Mouse (Mus musculus): ENCODE data around the gene Etl4.

The Etl4 gene

DNA sequence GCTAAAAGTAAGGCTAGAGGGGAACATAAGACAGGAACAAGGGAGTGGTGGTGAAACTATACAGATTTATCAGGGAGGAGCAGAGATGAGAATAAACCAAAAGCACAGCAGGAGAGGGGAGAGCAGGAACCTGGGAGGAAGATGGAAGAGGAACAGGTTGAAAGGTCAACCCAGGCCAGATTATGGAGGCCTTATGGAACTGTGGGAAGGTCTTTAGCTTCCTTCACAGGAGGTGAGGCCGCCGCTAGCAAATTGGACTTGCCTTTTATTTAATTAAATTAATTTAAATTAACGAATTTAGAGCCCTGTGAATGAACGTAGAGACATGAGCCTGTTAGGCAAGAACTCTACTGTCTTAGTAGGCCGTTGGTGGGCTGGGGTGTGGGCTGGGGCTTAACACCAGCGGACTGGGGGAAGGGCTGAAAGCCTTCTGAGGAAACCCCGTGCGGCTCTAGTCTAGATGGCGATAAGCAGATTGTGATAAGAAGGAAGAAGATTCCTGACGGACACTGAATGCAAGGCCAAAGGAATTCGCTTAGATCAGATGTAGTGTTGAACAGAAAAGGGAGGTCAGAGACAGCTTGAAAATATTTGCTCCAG lies 612.2 kb downstream of the Etl4 start:
- no peak for DNase-seq

GRCm38 (mm10) chr2:20523636-20524035 lies 614.1 kb downstream of the Etl4 start:
- DNase-seq: no peak

DNA sequence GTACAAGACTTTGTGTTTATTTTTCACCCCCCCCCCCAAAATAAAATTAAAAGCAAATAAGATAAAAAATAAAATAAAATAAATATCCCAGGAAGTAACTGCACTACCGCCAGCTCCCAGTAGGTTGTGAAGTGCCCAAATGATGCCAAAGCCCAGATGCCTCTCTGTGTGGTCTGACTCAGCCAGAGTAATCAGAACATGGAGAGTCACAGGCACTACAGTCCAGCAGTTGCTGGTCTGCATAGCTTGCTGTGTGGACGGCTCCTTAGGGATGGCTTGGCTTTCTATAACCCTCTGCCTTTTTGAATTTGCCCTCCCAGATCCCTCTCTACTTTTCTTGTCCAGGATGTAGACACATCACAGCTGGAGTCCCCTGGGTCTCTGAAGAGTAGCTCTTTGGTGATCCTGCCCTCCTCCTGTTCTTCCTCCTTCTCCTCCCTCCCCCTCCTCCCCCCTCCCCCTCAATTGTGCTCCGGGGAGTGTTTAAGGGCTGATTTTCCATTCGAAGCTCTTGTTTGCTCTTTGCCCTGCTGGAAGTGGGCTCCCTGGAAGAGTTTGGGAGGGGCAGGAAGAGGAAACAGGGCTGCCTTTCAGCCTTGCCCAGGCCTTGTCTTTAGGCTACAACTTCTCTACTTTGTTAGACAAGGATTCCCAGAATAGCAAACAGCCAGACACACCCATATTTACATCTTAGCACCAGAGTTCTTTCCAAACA lies 616.5 kb downstream of the Etl4 start:
- peak; percentile 46 for DNase-seq

DNA sequence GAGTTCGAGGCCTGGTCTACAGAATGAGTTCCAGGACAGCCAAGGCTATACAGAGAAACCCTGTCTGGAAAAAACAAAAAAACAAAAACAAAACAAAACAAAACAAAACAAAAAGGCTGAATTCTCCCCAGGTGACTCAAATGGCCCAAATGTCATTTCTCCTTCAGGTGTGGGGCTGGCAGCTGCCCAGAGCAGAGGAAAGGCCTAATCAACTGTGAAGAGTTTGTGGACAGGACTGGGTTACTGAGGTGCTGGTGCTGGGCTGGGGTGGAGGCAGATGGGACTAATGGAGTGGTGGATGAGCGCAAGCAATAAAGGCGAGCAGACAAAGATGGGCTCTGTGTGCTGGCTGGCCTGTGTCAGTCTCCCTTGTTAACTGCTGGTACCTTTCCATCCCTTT lies 617.3 kb downstream of the Etl4 start:
- no peak for DNase-seq

DNA sequence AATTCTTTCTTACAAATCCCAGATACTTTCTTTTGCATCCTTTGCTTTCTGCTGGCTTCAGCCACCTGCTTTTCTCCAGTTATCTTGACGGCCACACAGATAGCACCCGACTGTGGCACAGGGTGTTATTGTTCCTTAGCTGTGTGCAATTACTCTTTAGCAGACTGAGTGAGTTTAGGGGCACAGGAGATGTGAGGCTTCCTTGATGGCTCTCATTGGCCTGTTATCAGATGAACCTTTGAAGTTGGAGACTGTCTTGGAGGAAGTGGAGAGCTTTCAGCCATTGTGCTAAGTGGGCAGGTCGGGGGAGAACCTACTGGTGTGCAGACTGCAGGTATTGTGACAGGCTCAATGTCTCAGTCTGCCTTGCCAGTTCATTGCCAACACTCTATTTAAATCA lies 623.0 kb downstream of the Etl4 start:
- DNase-seq: no peak

- DNase-seq: no peak
These were observed 628.2 kb downstream of the Etl4 start for GRCm38 (mm10) chr2:20537785-20538184.

GRCm38 (mm10) chr2:20538871-20539270 lies 629.3 kb downstream of the Etl4 start:
- DNase-seq: no peak

GRCm38 (mm10) chr2:20541261-20541660 lies 631.7 kb downstream of the Etl4 start:
- DNase-seq: no peak

- no peak for DNase-seq
These were observed 632.7 kb downstream of the Etl4 start for GRCm38 (mm10) chr2:20542286-20542685.

GRCm38 (mm10) chr2:20545624-20546023 lies 636.0 kb downstream of the Etl4 start:
- peak; percentile 39 for DNase-seq

DNA sequence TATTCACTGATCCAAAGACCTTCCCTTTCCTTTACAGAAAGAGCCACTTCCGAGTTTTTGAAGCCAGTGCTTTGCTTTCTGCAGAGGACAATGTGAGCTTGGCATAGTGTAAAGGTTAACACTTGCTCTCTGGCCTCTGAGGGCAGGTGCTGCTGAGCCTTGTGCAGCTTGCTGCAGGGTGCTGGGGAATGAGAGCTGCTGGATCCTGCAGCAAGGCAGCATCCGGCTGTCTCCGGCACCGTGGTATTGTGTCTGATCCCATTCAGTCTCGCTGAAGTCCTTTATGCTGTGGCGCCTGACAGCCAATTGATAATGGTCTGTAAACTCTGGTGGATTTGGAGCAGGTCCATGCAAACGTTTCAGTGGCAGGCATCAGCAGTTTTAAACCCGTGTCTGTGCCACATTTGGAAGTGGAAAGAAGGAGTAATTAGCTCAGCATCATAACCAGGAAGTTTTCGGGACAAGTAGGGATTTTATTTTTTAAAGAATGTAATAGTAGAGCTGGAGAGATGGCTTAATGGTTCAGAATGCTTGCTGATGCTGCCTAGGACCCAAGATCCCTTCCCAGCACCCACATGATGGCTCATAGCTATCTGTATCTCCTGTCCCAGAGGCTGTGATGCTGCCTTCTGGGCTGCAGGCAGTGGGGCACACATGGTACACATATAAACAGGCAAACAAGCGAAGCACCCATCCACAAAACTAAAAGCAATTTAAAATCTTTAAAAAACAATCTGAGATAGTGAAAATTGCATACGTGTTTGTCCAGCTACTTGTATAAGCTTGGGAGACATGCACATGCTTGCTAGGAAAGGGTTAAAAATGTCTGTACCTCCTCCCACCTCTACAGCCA lies 637.1 kb downstream of the Etl4 start:
- peak; percentile 47 for DNase-seq

DNA sequence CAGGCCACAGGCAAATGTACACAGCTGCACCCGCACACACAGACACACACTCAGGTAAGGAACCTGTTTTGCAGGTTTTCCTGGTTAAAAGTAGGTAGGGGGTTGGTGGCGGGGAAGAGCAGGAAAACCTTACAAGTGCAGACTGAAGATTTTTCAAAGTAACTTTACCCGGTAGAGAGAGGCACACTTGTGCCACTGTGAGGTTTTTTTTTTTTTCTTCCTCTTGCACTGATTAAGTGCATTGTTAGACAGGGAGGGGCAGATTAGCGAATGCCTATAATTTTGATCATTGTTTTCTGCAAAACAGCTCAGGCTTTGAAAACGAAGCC lies 637.7 kb downstream of the Etl4 start:
- DNase-seq: peak; percentile 54

DNA sequence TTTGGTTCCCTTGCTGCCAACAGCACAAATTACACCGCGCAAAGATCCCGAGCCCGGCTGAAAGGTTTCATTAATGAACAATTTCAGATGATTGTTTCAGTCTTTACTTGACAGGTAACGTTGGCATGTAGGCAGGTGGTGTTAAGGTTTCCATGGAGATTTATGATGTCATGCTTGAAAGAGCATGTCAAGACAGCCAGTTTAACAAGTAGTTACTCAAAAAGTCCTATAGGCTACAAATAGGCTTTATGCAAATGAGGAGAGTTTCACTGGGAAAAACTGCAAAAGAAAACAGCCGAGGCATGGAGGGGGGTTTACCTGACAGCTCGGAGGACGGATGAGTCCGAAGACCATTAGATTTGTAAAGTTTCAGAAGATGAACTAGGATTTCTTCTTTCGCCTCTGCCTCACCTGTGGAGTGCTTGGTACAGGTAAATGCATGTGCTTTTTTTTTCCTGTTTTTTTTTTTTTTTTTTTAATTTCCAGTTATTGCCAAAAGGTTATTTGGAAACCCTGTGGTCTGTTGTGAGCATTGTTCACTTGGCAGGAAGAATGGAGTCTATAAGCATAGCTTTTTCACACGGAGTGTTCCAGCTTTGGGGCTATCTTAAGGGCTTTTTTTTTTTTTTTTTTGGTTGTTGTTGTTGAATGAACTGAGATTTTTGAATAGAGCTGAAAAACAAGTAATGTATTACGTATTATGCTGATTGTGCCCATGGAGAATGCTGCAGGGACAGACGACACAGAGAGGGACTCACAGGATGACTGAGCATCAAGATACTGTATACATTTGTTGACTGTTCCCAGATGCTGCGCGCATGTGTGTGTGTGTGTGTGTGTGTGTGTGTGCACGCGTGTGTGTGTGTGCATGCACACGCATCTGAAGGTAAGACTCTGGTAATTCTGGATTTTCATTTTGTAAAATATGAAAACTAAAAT lies 638.4 kb downstream of the Etl4 start:
- peak; percentile 22 for DNase-seq

GRCm38 (mm10) chr2:20549065-20549464 lies 639.5 kb downstream of the Etl4 start:
- no peak for DNase-seq

GRCm38 (mm10) chr2:20549996-20550395 lies 640.4 kb downstream of the Etl4 start:
- no peak for DNase-seq

GRCm38 (mm10) chr2:20555706-20556105 lies 646.1 kb downstream of the Etl4 start:
- DNase-seq: no peak

DNA sequence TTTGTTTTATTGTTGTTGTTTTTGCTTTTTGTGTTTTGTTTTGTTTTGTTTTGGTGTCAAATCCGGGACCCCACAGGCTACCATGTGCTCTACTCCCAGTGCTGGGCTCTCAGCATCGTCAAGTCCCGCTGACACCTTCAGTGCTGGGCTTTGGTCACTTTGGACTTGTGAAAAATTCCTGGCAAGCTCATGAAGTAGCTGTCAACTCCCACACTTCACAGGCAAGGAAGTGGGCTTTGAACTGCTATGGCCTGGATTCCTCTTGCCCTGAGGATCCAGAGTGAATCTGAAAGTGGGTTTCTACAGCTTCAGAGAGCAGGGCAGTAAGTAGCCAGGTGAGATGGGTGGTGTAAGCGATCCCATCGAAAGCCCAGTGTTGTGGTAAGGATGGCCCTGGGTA lies 649.5 kb downstream of the Etl4 start:
- DNase-seq: no peak

GRCm38 (mm10) chr2:20559723-20560122 lies 650.1 kb downstream of the Etl4 start:
- DNase-seq: no peak

DNA sequence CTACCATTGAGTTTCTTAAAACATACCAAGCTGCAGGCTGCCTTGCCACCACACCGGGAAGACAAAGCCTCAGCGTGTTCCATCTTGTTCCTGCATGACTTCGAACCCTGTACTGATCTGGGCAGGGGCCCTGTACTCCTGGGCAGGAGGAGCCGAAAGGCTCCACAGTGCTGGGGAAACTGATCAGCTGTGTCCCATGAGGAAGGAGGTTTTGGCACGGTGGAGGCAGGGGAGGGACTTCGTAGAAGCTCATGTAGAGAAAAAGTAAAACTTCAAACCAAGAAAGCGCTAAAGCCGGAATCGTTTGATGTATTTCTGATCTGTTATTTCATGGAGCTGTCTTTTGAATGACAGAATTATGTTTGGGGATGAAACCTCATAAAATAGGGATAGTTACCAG lies 651.0 kb downstream of the Etl4 start:
- DNase-seq: no peak

GRCm38 (mm10) chr2:20563036-20563435 lies 653.5 kb downstream of the Etl4 start:
- peak; percentile 27 for DNase-seq

DNA sequence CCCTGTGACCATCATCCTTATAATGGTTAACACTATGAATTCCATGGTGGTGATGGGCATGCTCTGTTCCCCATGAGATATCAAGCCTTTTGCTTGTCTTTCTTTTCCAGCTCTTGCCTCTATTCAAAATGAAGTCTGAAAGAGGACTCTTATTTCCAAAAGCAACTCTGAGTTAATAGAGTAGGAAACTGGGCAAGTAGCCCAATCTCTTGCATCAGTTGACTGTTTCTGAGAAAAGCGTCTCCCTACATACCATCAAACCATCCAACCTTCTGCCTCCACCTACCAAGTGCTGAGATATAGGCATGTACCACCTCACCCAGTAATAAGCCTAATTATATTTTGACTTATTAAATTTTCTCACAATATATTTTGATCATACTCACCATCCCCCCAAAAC lies 658.9 kb downstream of the Etl4 start:
- peak; percentile 42 for DNase-seq

DNA sequence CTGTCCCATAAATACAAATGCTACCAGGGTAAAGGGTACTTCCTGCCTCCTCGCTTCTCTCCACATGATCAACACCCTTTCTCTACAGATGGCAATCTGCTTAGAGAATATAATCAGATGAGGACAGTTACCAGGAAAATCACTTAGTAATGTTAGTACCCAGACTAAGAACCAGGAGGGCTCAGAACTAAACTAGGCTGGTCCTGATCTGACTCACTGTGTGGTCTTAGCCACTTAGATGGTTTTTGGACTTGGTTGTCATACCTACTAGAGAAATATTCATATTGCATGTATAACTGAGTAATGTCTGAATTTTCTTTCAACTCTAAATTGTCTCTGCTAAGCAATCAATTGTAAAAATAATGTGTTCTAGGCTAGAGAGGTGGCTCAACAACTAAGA lies 662.4 kb downstream of the Etl4 start:
- DNase-seq: no peak

DNA sequence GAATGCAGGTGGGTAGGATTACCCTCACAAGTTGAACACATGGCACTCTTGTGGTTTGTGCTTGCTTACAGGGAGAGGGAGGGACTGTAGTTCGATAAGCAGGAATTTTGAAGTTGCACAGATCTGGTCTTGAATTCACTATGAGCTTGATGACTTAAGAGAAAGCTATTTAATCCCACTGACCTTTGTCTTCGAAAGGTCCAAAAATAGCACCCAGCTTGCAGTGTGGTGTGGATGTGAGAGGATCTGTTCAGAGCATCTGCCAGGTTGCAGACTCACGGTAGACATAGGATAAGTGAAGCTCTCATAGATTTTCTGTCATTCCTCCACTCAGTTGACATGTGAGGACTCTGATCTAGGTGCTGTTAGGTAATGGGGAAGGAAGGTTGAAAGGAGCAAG lies 670.8 kb downstream of the Etl4 start:
- DNase-seq: no peak

All from kidney, postnatal 14 days (tissue).